Mouse (Mus musculus) monocyte, adult 2 months (primary cell): ENCODE measurements around the gene Gclc.

Experiments
- DNase-seq, 2 experiments: peaks; one replicate each; pipeline ENCODE4 v3.0.0; 2022; ENCODE audit warnings: low spot score in 2 of 2, low read depth in 1 of 2

The Gclc gene

DNA sequence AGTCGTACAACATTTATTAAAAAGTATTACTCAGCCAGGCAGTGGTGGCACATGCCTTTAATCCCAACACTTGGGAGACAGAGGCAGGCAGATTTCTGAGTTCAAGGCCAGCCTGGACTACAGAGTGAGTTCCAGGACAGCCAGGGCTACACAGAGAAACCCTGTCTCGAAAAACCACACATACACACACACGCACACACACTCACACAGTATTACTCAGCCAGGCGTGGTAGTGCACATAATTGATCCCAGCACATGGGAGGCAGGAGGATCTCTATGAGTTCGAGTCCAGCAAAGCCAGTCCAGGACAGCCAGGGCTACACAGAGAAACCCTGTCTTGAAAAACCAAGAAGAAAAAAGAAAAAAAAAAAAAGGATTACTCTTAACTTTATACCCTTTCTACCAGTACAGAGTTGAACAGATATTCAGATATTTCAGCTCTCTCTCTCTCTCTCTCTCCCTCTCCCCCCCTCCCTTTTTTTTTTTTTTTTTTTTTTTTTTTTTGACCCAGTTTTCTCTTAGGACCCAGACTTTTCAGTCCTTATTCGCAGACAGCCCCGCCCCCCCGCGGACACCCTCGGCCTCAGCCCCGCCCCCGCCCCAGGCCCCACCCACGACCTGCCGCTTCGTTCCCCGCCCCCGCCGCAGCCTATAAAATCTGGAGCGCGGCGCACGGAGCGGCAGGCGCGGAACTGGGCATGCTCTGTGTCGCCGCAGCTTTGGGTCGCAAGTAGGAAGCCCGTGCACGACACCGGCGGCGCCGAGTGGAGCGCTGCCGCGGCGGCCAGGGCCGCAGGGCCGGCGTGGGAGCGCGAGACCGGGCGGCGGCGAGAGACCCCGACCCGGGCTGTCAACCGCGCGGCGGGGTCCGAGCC is at the start of gene Gclc:
Gene Gclc (plus strand): TSS at position 683 of the 875 bp plus-strand sequence.
- DNase-seq = peak; percentile 64 to 77

DNA sequence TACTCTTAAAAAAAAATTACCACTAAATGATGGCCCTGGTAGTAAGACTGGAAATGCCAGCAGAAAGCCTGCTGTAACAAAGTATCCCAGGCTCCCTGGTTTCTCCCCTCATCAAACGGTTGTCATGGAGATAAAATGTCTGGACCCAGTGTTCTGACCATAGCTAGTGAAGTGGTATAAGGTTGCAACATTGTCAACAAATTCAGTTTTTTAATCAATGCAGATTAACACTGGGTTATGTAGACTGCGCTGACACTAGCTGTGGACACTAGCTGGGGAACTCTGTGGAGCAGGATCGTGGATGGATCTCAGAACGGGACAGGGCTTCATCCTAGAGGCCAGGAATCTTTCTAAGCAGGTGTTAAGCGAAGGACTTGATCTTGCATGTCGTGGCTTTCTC is 47.8 kb upstream of the Gclc start:
- DNase-seq = no peak

DNA sequence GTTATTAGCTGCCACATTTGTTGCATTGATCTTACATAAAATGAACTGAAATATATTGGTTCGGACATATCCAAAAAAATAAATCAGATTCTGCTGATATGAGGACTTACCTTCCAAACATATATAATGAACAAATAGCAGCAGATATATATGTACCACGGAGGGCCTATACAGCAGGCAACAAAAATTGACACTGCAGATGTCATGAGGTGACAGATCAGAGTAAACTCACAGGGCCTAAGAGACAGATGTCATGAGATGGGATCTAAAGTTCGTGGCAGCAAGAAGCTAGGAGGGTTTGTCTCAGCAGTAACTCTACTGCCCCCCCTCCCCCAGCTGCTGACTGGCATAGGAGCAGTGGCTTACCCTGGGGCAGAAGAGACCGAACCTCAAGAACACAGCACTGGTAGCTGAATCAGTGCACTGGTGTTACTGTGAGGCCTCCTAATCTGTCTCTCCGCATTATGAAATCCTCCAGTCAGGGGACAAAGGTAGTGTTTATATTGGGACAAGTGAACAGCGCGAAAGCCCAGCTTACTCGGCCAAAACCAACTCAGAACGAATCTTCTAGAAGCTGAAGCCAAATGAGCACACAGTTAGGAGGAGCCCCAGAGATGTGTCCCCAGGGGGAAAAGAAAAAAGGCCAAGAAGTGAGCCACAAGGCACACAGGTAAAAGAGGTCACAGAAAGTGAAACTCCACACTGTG is 46.7 kb upstream of the Gclc start:
- DNase-seq = no peak

DNA sequence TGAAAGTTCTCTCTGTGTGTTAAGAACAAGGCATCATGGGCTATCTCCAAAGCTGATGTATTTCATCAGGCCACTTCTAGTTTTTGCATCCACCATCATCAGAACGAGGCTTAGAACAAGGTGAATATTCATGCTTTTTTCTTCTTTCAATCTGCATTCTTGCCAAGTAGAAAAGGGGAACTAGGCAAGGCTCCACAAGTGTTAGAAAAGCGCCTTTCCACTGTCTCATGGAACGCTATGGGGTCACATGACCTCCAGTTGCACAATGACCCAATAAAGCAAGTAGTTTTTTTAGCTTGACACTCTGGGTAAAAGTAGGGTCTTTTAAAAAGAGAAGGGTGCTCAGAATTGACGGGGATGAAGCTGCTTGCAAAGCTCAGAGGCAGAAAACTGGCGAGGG is 45.4 kb upstream of the Gclc start:
- peak; percentile 20 to 23 for DNase-seq

DNA sequence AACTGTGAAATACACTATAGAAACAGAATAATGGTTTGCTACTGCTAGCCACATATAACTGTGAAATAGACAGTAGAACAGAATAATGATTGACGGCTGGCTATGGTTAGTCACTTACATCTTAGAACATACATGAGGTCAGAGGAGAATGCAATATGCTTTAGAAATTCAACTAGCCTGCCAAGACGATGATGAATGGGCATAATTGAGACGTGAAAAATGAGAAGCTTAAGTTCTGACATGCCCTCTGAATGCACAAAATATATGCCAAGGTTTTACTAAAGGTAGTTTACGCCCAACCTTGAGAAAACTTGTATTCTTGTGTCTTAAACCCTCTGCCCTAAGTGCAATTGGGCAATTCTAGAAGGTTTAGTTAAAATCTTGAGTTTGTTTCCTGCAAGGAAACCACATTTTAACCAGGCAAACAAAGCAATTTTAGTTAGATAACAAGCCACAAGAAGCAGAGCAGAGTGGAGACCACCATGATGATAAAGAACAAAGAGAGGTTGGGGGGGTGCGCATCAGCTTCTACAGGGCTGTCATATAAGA is 43.2 kb upstream of the Gclc start:
- DNase-seq = no peak

DNA sequence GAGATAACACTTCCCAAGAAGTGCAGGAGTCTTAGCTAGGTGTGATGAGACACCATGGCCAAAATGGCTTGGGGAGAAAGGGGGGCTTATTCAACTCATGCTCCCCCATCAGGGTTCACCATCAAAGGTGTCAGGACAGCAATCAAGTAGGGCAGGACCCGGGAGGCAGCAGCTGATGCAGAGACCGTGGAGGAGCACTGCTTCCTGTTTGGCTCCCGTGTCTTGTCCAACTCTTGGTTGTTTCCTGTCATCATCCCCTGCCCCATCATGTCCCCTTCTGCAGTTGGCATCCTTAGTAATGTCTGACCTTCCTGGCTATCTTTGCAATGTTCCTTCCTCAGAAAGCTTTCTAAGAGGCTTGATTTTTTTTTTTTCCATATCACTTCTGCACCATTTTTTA is 41.5 kb upstream of the Gclc start:
- no peak for DNase-seq

DNA sequence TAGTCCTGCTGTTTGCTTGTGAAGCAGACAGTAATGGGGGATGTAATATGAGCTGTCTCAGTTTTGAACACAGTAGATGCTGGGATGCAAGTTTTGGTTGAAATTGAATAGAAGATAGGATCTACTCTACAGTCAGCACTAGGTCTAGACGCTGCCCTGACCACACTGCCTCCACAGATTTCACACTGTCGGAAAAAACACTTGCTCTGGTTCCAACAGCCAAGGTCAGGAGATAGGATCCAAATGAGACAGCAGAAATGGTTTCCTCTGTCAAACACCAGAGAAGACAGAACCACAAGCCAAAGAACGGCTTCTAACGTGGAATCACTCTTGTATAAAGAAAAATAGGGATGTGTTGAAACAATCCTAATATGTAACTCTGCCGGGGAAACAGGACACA is 41.0 kb upstream of the Gclc start:
- no peak for DNase-seq

DNA sequence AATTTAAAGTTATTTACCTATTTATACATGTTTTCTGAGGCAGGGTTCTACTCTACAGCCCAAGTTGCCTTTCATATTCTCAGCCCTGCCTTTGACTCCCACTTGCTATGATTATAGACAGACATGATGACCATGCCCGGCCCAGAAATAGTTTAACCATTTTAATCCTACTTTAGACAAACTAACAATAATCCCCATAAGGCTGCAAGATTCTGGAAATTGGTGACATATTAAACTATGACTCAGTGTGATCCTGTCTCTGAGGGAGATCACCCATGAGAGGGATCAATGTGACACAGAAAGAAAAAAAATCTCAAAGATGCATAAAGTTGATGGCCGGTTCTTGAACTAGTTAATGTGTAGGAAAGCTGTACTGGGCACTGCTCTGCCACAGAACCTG is 39.1 kb upstream of the Gclc start:
- no peak for DNase-seq

DNA sequence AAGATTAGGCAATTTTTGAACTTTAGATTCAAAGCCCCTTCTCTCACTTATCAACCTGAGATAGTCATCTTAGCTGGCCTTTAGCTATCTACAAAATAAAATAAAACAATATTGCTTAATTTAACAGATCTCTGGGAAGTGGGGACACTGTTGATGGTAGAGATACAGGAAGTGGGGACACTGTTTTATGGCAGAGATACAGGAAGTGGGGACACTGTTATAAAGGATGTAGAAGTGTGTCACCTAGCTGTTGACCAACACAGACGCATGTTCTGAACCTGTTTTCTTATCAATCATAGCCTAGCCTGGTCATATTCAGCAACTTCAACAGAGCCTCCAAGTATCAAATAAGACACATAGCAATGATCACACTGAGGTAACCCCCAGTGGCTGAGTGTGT is 38.3 kb upstream of the Gclc start:
- DNase-seq = no peak

DNA sequence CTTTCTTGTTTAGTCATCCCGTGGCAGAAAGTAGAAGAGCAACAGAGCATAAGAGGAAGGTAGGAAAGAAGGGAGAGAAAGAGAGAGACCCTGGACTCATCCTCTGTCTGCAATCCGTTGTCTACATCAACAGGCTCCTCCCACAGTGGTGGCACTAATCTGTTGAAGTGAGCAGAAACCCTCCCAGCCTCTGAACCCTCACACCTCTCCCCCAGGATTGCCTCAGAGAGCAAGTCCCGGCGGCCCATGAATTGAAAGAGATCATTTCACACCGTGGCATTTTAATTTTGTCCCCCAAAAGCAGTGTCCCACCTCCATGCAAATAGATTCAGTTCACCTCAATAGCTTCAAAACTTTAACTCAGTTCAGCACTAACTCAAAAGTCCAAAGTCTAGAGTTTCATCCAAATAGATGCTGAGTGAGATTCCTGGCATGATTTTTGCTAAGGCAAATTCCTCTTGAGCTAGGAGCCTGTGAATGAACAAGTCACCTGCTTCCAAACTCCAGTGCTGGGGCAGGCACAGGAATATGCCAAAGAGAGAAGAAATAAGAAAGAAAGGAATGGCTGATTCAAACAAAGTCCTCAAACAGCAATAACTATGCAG is 36.4 kb upstream of the Gclc start:
- DNase-seq = no peak

DNA sequence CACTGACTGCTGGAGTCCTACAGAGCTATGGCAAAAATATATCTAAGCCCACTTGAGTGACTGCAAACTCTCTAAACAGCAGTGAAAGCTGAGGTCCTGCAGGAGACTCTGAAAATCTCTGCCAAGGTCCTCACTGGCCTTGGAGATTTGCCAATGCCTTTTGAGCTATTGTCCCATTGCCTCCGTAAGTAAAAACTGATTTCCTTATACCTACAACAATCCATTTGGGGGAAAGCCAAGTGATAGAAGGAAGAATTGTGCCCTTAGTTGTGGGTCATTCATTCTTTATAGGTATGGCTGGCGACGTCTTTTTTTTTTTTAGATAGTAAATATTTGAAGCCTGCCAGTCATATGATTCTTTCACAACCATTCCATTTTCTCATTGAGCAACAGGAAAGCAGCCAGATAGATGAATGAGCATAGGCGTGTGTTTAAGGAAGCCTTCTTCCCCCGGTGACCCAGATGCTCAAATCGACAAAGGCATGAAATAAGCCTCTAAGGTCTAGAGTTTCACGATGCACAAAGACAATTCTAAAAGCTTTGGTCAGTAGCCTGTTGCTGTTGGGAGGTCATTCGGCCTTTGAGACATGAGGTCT is 35.4 kb upstream of the Gclc start:
- no peak for DNase-seq

DNA sequence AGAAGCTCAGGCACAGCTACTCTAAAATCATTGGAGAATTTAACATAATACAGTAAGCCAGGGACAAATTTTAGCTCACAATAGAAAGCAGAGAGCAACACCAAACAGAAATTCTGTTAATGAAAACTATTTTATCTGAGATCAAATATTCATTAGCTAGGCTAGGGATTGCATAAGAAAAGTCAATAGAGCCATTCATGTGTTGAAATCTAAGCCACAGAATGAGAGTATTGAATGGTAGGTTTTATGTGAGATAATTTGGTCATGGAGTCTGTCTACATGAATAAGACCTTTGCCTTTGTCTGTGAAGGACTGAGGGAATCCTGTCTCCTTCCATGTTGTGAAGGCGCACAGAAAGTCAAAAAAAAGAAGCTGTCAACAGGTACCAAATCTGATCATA is 34.7 kb upstream of the Gclc start:
- DNase-seq = no peak

DNA sequence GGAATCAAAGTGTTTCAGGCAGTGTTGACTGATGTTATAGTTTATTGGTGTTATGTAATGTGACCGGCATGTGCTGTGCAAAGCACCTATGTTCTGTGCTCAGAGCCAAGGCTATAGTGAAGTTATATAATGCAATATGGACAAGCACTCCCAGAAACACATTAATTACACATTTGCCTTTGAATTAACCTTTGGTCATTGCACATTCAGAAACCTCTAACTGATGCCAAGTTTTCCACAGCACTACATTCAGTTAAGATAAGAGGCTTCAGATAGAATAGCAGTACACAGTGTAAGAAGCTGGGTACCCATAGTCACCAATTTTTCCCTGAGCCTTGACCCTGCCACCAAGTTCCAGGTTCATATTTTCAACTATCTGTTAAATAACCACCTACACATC is 32.0 kb upstream of the Gclc start:
- no peak for DNase-seq

DNA sequence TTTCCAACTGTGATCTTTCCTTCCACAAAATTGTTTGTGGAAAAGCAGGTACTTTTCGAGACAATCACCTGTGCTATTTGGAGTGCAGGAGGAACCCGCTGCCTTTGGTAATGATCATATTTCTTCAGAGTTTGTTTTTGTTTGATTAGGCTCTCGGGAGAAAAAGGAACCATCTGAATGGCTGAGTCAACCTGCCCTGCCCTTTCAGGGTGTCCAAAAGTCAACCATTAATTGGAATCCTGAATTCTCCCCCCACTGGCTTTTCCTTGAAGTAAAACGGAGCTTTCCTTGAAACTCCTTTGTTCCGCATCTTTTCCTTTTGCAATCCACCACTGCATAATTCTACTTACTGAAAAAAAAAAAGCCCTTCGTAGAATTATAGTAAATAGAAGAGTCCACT is 30.1 kb upstream of the Gclc start:
- DNase-seq = no peak

DNA sequence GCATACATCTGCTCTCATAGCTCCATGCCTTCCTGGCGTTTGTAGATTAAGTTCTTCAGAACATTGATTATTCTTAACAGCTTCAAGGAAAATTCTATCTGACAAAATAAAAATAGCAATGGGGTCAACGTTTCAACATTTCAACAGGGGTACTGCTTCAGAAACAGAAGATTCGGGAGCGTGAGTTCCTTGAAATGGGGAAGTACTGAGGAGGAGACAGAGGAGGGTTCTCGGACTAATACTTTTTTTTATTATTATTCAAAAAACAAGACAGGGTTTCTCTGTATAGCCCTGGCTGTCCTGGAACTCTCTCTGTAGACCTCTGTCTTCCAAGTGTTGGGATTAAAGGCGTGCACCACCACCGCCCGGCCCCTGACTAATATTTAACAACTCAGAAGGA is 28.9 kb upstream of the Gclc start:
- DNase-seq = no peak

DNA sequence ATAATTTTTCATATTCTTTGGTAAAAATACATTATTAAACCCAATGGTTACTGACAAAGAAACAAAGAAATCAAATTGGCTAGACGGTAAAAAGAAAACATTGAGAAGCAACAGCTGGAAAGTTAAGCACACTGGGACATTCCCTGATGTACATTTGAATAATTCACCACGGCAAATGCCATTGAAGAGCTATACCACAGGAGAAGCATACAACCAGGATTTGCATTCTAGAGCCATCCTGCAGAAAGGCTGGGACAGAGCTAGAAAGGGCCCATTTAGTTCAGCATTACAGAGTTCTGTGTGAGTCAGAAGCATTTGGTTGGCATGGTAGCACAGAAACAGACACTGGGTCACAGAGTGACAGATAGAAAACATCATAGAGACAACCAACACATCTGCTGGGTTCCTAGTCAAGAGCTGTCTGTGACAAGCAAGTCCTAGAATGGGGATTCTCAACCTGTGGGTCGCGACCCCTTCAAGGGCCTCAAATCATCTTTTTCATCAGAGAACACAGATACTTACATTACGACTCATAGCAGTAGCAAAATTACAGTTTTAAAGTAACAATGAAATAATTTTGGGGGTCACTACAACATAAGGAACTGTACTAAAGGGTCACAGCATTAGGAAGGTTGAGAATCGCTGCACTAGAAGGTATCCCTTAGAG is 28.2 kb upstream of the Gclc start:
- no peak for DNase-seq

DNA sequence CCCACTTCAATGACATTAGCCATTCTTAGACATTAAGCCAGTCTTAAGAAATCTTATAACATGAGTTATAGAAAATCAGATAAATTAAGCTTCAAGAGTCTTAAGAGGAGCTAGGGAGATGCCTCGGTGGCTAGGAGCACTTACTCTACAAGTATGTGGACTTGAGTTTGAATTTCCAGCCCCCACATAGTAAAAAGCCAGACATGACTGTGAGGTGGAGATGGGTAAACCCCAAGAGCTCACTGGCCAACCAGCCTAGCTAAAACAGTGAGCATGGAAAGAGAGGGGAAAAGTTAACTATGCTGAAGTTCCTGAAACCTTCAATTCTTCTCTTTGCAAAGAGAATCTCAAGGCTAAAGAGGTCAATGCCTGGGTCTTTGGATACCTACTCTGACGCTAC is 27.3 kb upstream of the Gclc start:
- no peak for DNase-seq

DNA sequence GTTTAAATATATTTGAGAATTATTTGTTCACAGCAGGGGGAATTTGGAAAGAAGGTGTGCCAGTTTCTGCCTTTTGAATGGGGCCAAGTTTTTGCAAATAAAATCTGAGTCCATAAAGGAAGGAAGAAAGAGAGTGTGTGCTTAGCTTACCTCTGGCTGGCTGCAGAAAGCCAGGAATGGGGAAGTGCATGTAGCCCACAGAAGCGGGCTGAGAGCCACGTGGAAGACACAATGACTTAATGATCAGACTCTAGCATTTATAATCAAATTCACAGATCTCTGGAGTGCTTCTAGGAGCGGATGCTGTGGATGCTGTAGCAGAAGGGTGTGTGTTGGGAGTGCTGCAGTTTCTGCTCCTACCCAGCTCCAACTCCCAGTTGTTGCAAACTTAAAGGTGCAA is 22.3 kb upstream of the Gclc start:
- DNase-seq = no peak

DNA sequence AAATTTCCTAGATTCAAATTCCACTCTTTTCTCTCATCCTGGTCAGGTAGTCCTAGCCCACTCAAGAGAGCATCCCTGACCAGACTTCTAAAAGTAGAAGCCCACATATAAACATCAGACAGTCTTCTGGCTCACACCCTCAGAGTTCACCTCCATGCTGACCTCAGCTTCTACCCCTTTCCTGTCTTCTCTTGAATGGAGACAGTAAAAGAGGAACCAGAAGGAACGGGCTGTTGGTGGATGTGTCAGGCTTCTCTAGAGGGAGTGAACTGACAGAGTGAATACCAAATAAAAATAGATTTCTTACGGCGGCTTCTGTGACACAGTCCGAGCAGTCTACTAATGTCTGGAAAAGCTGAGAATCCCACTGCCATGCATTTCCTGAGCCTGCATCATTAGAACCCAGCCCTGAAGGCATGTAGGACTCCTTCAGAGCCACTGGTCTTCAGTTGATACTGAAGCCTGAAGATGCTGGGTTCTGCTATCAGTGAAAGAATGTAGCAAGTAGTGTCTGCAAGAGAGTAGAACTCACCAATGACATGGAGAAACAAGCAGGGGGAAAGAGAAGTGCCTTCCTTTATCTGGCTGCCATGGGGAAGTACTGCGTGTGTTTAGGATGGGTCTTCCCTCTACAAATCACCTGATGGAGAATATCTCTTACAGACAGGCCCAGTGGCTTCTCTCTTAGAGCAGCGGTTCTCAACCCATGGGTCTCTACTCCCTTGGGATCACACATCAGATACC is 16.9 kb upstream of the Gclc start:
- DNase-seq = no peak

DNA sequence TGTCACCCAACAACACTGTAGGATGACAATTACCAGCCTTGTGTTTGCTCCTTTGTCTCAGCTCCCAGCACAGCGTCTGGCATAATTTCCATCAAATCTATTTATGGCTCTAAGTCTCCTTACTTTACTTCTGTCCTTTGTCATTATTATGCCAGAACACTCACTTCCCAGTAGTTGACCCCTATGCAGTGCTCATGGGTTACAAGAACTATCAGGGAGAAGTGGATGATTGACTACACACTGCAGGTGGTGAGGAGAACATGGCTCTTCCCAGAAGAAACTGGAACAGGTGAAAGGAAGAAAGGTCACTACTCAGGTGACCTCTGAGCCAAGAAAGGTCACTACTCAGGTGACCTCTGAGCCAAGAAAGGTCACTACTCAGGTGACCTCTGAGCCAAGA is 12.9 kb upstream of the Gclc start:
- DNase-seq = no peak
